ENCODE assay signal across 11 mouse cellular contexts in genomic region chr11:34941486-34942456, GRCm38 (mm10).
DNase-seq lines count a peak whose midpoint lies in the region; ATAC-seq and TF ChIP-seq lines count a peak whose summit lies in the region.
"Had no signal": no experiment of that assay in that cellular context is flagged by ENCODE, and none has a peak within 500 bp of the region (broad histone marks: within the 10 kb centered on the region; RNA-seq: fewer than 3 reads in every experiment).

No protein-coding gene starts in this region.

- no peak for TF ChIP-seq CTCF in intestine, postnatal 0 days (IDR thresholded peaks at IDR 0.05; ENCODE audit: low read depth)
- TF ChIP-seq CTCF in cerebellum, adult 2 months (IDR thresholded peaks at IDR 0.05; ENCODE audit: borderline replicate concordance, insufficient read depth, low read depth, low read length): no peak

- TF ChIP-seq POLR2A in cerebellum, adult 2 months (IDR thresholded peaks at IDR 0.05; ENCODE audit: borderline replicate concordance, insufficient read depth, low read length): no peak

- H3K27me3 ChIP-seq in hindbrain, embryonic 11.5 days (ENCODE audit: control insufficient read depth, insufficient read depth, low read length): no peaks in the 10 kb centered on the region
- H3K27me3 ChIP-seq in intestine, postnatal 0 days (replicated peaks; ENCODE audit: control insufficient read depth, insufficient read depth, low read length): no peaks in the 10 kb centered on the region
- no peaks in the 10 kb centered on the region for H3K27me3 ChIP-seq in cerebellum, adult 2 months (ENCODE audit: control insufficient read depth, insufficient read depth, low read length)

- peak; percentile 86 for ATAC-seq in hindbrain, embryonic 11.5 days (ENCODE audit: low FRiP score)
- ATAC-seq in intestine, postnatal 0 days: no peak
- ATAC-seq: activated CD4-positive, CD25-positive, alpha-beta regulatory T cell, adult 4 months had no signal

- no peaks in the 10 kb centered on the region for H3K4me1 ChIP-seq in hindbrain, embryonic 11.5 days (replicated peaks; ENCODE audit: control insufficient read depth, insufficient read depth, low read length)
- H3K4me1 ChIP-seq in intestine, postnatal 0 days (replicated peaks; ENCODE audit: control insufficient read depth, insufficient read depth, low read length): no peaks in the 10 kb centered on the region
- H3K4me1 ChIP-seq in cerebellum, adult 2 months (ENCODE audit: control insufficient read depth, insufficient read depth, low read length): no peaks in the 10 kb centered on the region; the same call in 1 of the 2 replicates

- H3K9me3 ChIP-seq in hindbrain, embryonic 11.5 days (ENCODE audit: control insufficient read depth, low read length): no peaks in the 10 kb centered on the region
- H3K9me3 ChIP-seq in intestine, postnatal 0 days (ENCODE audit: control insufficient read depth): no peaks in the 10 kb centered on the region

- no peaks in the 10 kb centered on the region for H3K36me3 ChIP-seq in hindbrain, embryonic 11.5 days (ENCODE audit: control insufficient read depth, insufficient read depth, low read length)
- H3K36me3 ChIP-seq in intestine, postnatal 0 days (ENCODE audit: control insufficient read depth, insufficient read depth): no peaks in the 10 kb centered on the region

- H3K9ac ChIP-seq in hindbrain, embryonic 11.5 days (ENCODE audit: low read depth, low read length): no peak overlapping the region
- H3K9ac ChIP-seq in intestine, postnatal 0 days (ENCODE audit: low read depth, low read length): no peak overlapping the region
- H3K9ac ChIP-seq: liver, embryonic 14.5 days had no signal

- no peak overlapping the region for H3K4me3 ChIP-seq in hindbrain, embryonic 11.5 days (ENCODE audit: low read depth, low read length)
- H3K4me3 ChIP-seq in intestine, postnatal 0 days (ENCODE audit: low read depth, low read length): no peak overlapping the region
- no peak overlapping the region for H3K4me3 ChIP-seq in cerebellum, adult 2 months (replicated peaks; ENCODE audit: insufficient read depth, low read depth, low read length)

- DNase-seq in brain, adult 2 months (ENCODE audit: low read depth, low spot score): peak; percentile 16
- peak; percentile 8 for DNase-seq in embryo, embryonic 10 days (ENCODE audit: low spot score)
- DNase-seq in hindbrain, embryonic 11.5 days (ENCODE audit: low spot score): peak; percentile 33
- peak; percentile 44 for DNase-seq in lung, postnatal 10 days
- no peak for DNase-seq in cerebellum, adult 2 months
- no peak for DNase-seq in thymus, postnatal 14 days
- DNase-seq: cerebellum, adult 18-20 months; gastrocnemius, postnatal 14 days had no signal

- no peak overlapping the region for H3K4me2 ChIP-seq in hindbrain, embryonic 11.5 days (replicated peaks; ENCODE audit: low read depth, low read length)
- no peak overlapping the region for H3K4me2 ChIP-seq in intestine, postnatal 0 days (replicated peaks; ENCODE audit: low read depth)

- WGBS in hindbrain, embryonic 11.5 days: 62% methylated on average over 4 of the region's 4 CpGs
- 65% methylated on average over 4 of the region's 4 CpGs for WGBS in intestine, postnatal 0 days
- WGBS in cerebellum, adult 2 months: 81% methylated on average over 4 of the region's 4 CpGs

- 0 out of 2 replicates have a peak overlapping the region, but pooled peaks have one; percentile 6 for H3K27ac ChIP-seq in hindbrain, embryonic 11.5 days (ENCODE audit: low read depth, low read length)
- H3K27ac ChIP-seq in intestine, postnatal 0 days (ENCODE audit: low read depth, low read length): no peak overlapping the region
- no peak overlapping the region for H3K27ac ChIP-seq in cerebellum, adult 2 months (ENCODE audit: insufficient read depth, low read length)
- H3K27ac ChIP-seq: liver, embryonic 14.5 days had no signal

Comparison
In these comparisons a context has a peak if more than half of its experiments do, and no peak if none do; other contexts are left out.
1. DNase-seq: peak in brain, adult 2 months (single experiment), embryo, embryonic 10 days (single experiment), hindbrain, embryonic 11.5 days (single experiment) and lung, postnatal 10 days (single experiment); none in cerebellum, adult 2 months (0 of 2) and thymus, postnatal 14 days (single experiment).